Mouse (Mus musculus) 416B (cell line): ENCODE data around the gene Tfec.

Experiments
- DNase-seq: peaks from one replicate; pipeline ENCODE4 v3.0.0; 2011; ENCODE audit warnings: low read depth

Gene Tfec

DNA sequence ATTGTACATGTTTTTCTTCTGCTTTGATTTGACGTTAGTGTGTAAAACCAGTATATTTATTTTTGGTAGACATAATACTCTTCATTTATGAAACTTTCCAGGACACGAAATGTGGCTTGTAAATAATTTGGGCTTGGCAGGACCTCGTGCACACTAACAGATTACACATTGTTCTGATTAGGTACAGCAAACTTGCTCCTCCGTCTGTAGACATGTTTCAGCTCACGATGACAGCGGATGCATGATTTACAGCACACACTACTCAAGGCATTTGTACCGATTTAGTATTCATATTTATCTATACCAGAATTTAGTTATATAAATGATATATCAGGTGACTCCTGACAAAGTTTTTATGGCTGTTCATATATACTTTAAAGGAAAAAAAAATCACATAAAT, 104.2 kb downstream of the Tfec start:
- no peak for DNase-seq

- DNase-seq = no peak
Observed at GRCm38 (mm10) chr6:16785166-16785565, 113.1 kb downstream of the Tfec start.
